Mouse (Mus musculus) cerebellum, adult 11-12 months (tissue): ENCODE data around the gene Arid3c.
A peak's percentile ranks its signal among the peaks of the same experiment; 100 is the strongest.
"Not testable (repeated sequence)": the region's sequence is repeated elsewhere in the genome, so short reads cannot be mapped to it uniquely, and the experiment has no call there.

Source experiments
- DNase-seq: peaks from one replicate; pipeline ENCODE4 v3.0.0; 2022

Arid3c gene

GRCm38 (mm10) chr4:41702226-41702625 lies 28.7 kb downstream of the Arid3c start:
- not testable (repeated sequence) for DNase-seq

GRCm38 (mm10) chr4:41700224-41700623 lies 30.7 kb downstream of the Arid3c start:
- peak; percentile 30 for DNase-seq

GRCm38 (mm10) chr4:41699783-41700182 lies 31.2 kb downstream of the Arid3c start, which contains the start of gene Il11ra1:
Il11ra1 (plus strand) TSS chr4:41699989.
- peak; percentile 47 for DNase-seq

GRCm38 (mm10) chr4:41698421-41699016 lies 32.4 kb downstream of the Arid3c start:
- DNase-seq = peak; percentile 82

GRCm38 (mm10) chr4:41696930-41697841 lies 33.8 kb downstream of the Arid3c start, which contains the start of gene Cntfr:
Cntfr (minus strand) TSS chr4:41697089.
- DNase-seq = peak; percentile 86

GRCm38 (mm10) chr4:41696452-41696851 lies 34.5 kb downstream of the Arid3c start:
- DNase-seq = not testable (repeated sequence)

GRCm38 (mm10) chr4:41695800-41696199 lies 35.1 kb downstream of the Arid3c start:
- DNase-seq = not testable (repeated sequence)

- DNase-seq = not testable (repeated sequence)
Observed at GRCm38 (mm10) chr4:41693511-41693910, 37.4 kb downstream of the Arid3c start.

- DNase-seq = not testable (repeated sequence)
Observed at GRCm38 (mm10) chr4:41690014-41690413, 40.9 kb downstream of the Arid3c start.

GRCm38 (mm10) chr4:41688562-41688961 lies 42.4 kb downstream of the Arid3c start:
- not testable (repeated sequence) for DNase-seq

- not testable (repeated sequence) for DNase-seq
Observed at GRCm38 (mm10) chr4:41685882-41686492, 45.0 kb downstream of the Arid3c start.

GRCm38 (mm10) chr4:41684931-41685453 lies 46.0 kb downstream of the Arid3c start:
- not testable (repeated sequence) for DNase-seq

- not testable (repeated sequence) for DNase-seq
Observed at GRCm38 (mm10) chr4:41684131-41684930, 46.6 kb downstream of the Arid3c start.

GRCm38 (mm10) chr4:41683303-41683702 lies 47.6 kb downstream of the Arid3c start:
- DNase-seq = not testable (repeated sequence)

GRCm38 (mm10) chr4:41682789-41683188 lies 48.2 kb downstream of the Arid3c start:
- DNase-seq = no peak

- no peak for DNase-seq
Observed at GRCm38 (mm10) chr4:41681947-41682346, 49.0 kb downstream of the Arid3c start.

GRCm38 (mm10) chr4:41681176-41681575 lies 49.8 kb downstream of the Arid3c start:
- peak; percentile 74 for DNase-seq

GRCm38 (mm10) chr4:41679291-41679690 lies 51.7 kb downstream of the Arid3c start:
- peak; percentile 58 for DNase-seq

GRCm38 (mm10) chr4:41678863-41679262 lies 52.1 kb downstream of the Arid3c start:
- DNase-seq = peak; percentile 40

GRCm38 (mm10) chr4:41677006-41677629 lies 53.8 kb downstream of the Arid3c start:
- peak; percentile 87 for DNase-seq

- peak; percentile 75 for DNase-seq
Observed at GRCm38 (mm10) chr4:41676248-41677005, 54.5 kb downstream of the Arid3c start.
